Mouse (Mus musculus) MEL (cell line): ENCODE measurements around the gene Gstp3.

ENCODE experiments used
- CHD1 ChIP-seq: IDR thresholded peaks from 2 replicates; pipeline ENCODE4 v1.6.1; 2012; ENCODE audit warnings: low read depth, mild to moderate bottlenecking, inconsistent platforms, low read length, improper control_type of control experiment
- CHD2 ChIP-seq: IDR thresholded peaks from 2 replicates; pipeline ENCODE4 v1.6.1; 2011; ENCODE audit warnings: low read length, improper control_type of control experiment
- CTCF ChIP-seq, 3 experiments: IDR thresholded peaks in 2 of 3; conservative IDR thresholded peaks in 1 of 3; 2 replicates each; pipeline ENCODE4 v1.5.1; 2011 to 2012; ENCODE audit warnings: low read length in 3 of 3, low read depth in 2 of 3, mild to moderate bottlenecking in 2 of 3, improper control_type of control experiment in 1 of 3, inconsistent platforms in 1 of 3, mixed read lengths in 1 of 3, moderate library complexity in 1 of 3; ENCODE audit not compliant: control insufficient read depth in 1 of 3, insufficient read depth in 1 of 3, poor library complexity in 1 of 3, severe bottlenecking in 1 of 3
- E2F4 ChIP-seq: IDR thresholded peaks from 2 replicates; pipeline ENCODE4 v1.6.1; 2011; ENCODE audit warnings: low read depth, low read length, improper control_type of control experiment, borderline replicate concordance
- ELF1 ChIP-seq: IDR thresholded peaks from 2 replicates; pipeline ENCODE4 v1.6.1; 2014; ENCODE audit warnings: low read depth, mild to moderate bottlenecking, inconsistent platforms, low read length, improper control_type of control experiment, moderate library complexity
- EP300 ChIP-seq, 2 experiments: IDR thresholded peaks; 2 replicates each; pipeline ENCODE4 v1.6.1; 2011; ENCODE audit warnings: improper control_type of control experiment in 2 of 2, low read length in 2 of 2, low read depth in 1 of 2, mild to moderate bottlenecking in 1 of 2
- GABPA ChIP-seq: IDR thresholded peaks from 2 replicates; pipeline ENCODE4 v1.6.1; 2012; ENCODE audit warnings: low read depth, mild to moderate bottlenecking, inconsistent platforms, low read length, improper control_type of control experiment, moderate library complexity
- MAFK ChIP-seq: IDR thresholded peaks from 2 replicates; pipeline ENCODE4 v1.6.1; 2011; ENCODE audit warnings: low read depth, mild to moderate bottlenecking, low read length, improper control_type of control experiment, borderline replicate concordance
- POLR2A ChIP-seq, 2 experiments: IDR thresholded peaks; 2 replicates each; pipeline ENCODE4 v1.6.1; 2011 to 2012; ENCODE audit warnings: low read length in 2 of 2, mild to moderate bottlenecking in 2 of 2, control low read depth in 1 of 2, improper control_type of control experiment in 1 of 2, low read depth in 1 of 2, moderate library complexity in 1 of 2; ENCODE audit not compliant: control insufficient read depth in 1 of 2, insufficient read depth in 1 of 2, poor library complexity in 1 of 2
- POLR2AphosphoS2 ChIP-seq: IDR thresholded peaks from 2 replicates; pipeline ENCODE4 v1.6.1; 2011; ENCODE audit warnings: low read length, improper control_type of control experiment
- SMC3 ChIP-seq: IDR thresholded peaks from 2 replicates; pipeline ENCODE4 v1.6.1; 2011; ENCODE audit warnings: low read depth, low read length, improper control_type of control experiment
- TAL1 ChIP-seq: IDR thresholded peaks from 2 replicates; pipeline ENCODE4 v1.6.1; 2012; ENCODE audit warnings: mild to moderate bottlenecking, inconsistent platforms, low read length, moderate library complexity, mixed read lengths
- UBTF ChIP-seq: IDR thresholded peaks from 2 replicates; pipeline ENCODE4 v1.6.1; 2012; ENCODE audit warnings: low read depth, mild to moderate bottlenecking, inconsistent platforms, low read length, improper control_type of control experiment, moderate library complexity, borderline replicate concordance; ENCODE audit not compliant: insufficient read depth

DNA sequence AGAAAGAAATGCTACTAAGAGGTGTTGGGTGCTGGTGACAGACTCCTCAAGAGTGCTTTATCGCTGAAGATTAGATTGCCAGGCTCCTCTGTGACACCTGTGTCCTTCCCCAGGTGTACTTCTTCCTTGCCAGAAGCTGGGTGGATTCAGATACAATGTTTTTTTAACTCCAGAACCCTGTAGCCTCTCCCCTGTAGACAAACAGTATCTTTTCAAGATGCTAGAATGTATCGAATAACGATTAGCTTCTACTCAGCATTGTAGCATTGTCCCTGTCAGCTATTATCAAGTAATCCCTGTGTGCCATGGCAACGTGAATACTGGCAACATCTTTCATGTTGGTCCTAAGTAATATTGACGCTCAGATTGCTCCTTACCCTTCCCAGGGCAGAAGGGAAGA is 25.6 kb downstream of the Gstp3 start:
- no peak for TF ChIP-seq CTCF (IDR thresholded peaks at IDR 0.05 in 2 of 3, conservative IDR thresholded peaks at IDR 0.05 in 1 of 3; ENCODE audit: control insufficient read depth in 1 of 3, insufficient read depth in 1 of 3, low read depth in 2 of 3, low read length in 3 of 3, poor library complexity in 1 of 3, severe bottlenecking in 1 of 3)
- no peak for TF ChIP-seq TAL1
- no peak for TF ChIP-seq E2F4
- no peak for TF ChIP-seq POLR2A (IDR thresholded peaks at IDR 0.05; ENCODE audit: control insufficient read depth in 1 of 2, insufficient read depth in 1 of 2, low read depth in 1 of 2, low read length in 2 of 2, poor library complexity in 1 of 2)
- TF ChIP-seq UBTF, result no peak
- TF ChIP-seq EP300 (IDR thresholded peaks at IDR 0.05; ENCODE audit: low read depth in 1 of 2, low read length in 2 of 2), result no peak
- no peak for TF ChIP-seq CHD1
- no peak for TF ChIP-seq CHD2
- no peak for TF ChIP-seq POLR2AphosphoS2
- no peak for TF ChIP-seq MAFK
- TF ChIP-seq GABPA, result no peak
- TF ChIP-seq SMC3, result no peak
- TF ChIP-seq ELF1, result no peak
